Mouse (Mus musculus) left cerebral cortex, adult 18-20 months (tissue): Measurements from ENCODE around the gene Pdxdc1. TPM values are rescaled to one million over a fixed set of nuclear protein-coding genes. Genes with fewer than 3 reads are reported as not detected.
A peak's percentile ranks its signal among the peaks of the same experiment; 100 is the strongest.

Experiments
- DNase-seq, 2 experiments: peaks; one replicate each; pipeline ENCODE4 v3.0.0; 2021 to 2022; ENCODE audit warnings: low spot score in 2 of 2, mixed read lengths in 1 of 2
- total RNA-seq, 2 experiments: library from RNA; stranded (reverse); gene quantifications; 2 replicates each; pipeline ENCODE4 v1.2.3; 2021

Gene Pdxdc1
- total RNA-seq, 2 experiments from 2014 or later, result 62.0 to 82.6 TPM

- no peak for DNase-seq
Observed at GRCm38 (mm10) chr16:13892850-13893249, 10.1 kb downstream of the Pdxdc1 start.

- no peak for DNase-seq
Observed at GRCm38 (mm10) chr16:13890449-13890848, 12.5 kb downstream of the Pdxdc1 start.

GRCm38 (mm10) chr16:13883094-13883774, 19.7 kb downstream of the Pdxdc1 start:
- DNase-seq, result no peak

- no peak for DNase-seq
Observed at GRCm38 (mm10) chr16:13875483-13875882, 27.4 kb downstream of the Pdxdc1 start.

- no peak for DNase-seq
Observed at GRCm38 (mm10) chr16:13867910-13868514, 34.9 kb downstream of the Pdxdc1 start.

- DNase-seq, result peak in 1 of 2 experiments; percentile 17
Observed at GRCm38 (mm10) chr16:13867406-13867805, 35.5 kb downstream of the Pdxdc1 start.

GRCm38 (mm10) chr16:13866616-13867015, 36.3 kb downstream of the Pdxdc1 start:
- no peak for DNase-seq

GRCm38 (mm10) chr16:13866076-13866475, 36.9 kb downstream of the Pdxdc1 start:
- no peak for DNase-seq

GRCm38 (mm10) chr16:13853886-13854285, 49.0 kb downstream of the Pdxdc1 start:
- DNase-seq, result no peak

- no peak for DNase-seq
Observed at GRCm38 (mm10) chr16:13851446-13851845, 51.5 kb downstream of the Pdxdc1 start.

GRCm38 (mm10) chr16:13848310-13848709, 54.6 kb downstream of the Pdxdc1 start:
- no peak for DNase-seq

- DNase-seq, result no peak
Observed at GRCm38 (mm10) chr16:13846675-13847074, 56.3 kb downstream of the Pdxdc1 start.

- no peak for DNase-seq
Observed at GRCm38 (mm10) chr16:13845031-13845430, 57.9 kb downstream of the Pdxdc1 start.

GRCm38 (mm10) chr16:13840956-13841355, 62.0 kb downstream of the Pdxdc1 start:
- DNase-seq, result no peak

- no peak for DNase-seq
Observed at GRCm38 (mm10) chr16:13840056-13840455, 62.9 kb downstream of the Pdxdc1 start.

GRCm38 (mm10) chr16:13834382-13834781, 68.5 kb downstream of the Pdxdc1 start:
- no peak for DNase-seq

GRCm38 (mm10) chr16:13831606-13832005, 71.3 kb downstream of the Pdxdc1 start:
- DNase-seq, result no peak

- no peak for DNase-seq
Observed at GRCm38 (mm10) chr16:13830444-13830843, 72.5 kb downstream of the Pdxdc1 start.

- DNase-seq, result no peak
Observed at GRCm38 (mm10) chr16:13826511-13826910, 76.4 kb downstream of the Pdxdc1 start.

GRCm38 (mm10) chr16:13825781-13826490, 77.0 kb downstream of the Pdxdc1 start:
- no peak for DNase-seq

GRCm38 (mm10) chr16:13820771-13821170, 82.2 kb downstream of the Pdxdc1 start:
- no peak for DNase-seq

- DNase-seq, result no peak
Observed at GRCm38 (mm10) chr16:13819806-13820500, 83.0 kb downstream of the Pdxdc1 start.
